Mouse (Mus musculus) olfactory bulb, adult 2 months (tissue): ENCODE measurements around the gene Cox5b.

ENCODE experiments used
- CTCF ChIP-seq: fragments of 200-500 bp; IDR thresholded peaks from 2 replicates; pipeline ENCODE4 v1.5.1; 2012; ENCODE audit warnings: low read depth, mild to moderate bottlenecking, low read length, moderate library complexity; ENCODE audit not compliant: insufficient read depth
- POLR2A ChIP-seq: fragments of 200-500 bp; IDR thresholded peaks from 2 replicates; pipeline ENCODE4 v1.6.1; 2012; ENCODE audit warnings: mild to moderate bottlenecking, low read depth, low read length, moderate library complexity; ENCODE audit not compliant: insufficient read depth

GRCm38 (mm10) chr1:36655039-36655438, 36.2 kb upstream of the Cox5b start:
- TF ChIP-seq CTCF: no peak
- TF ChIP-seq POLR2A: no peak
